Mouse (Mus musculus) heart, postnatal 0 days (tissue): ENCODE measurements around the gene Gon4l.

ENCODE experiments used
- CTCF ChIP-seq: IDR thresholded peaks from 2 replicates; pipeline ENCODE4 v1.5.1; 2016; ENCODE audit warnings: antibody characterized with exemption, control low read depth, low read depth
- EP300 ChIP-seq: IDR thresholded peaks from 2 replicates; pipeline ENCODE4 v1.6.1; 2016; ENCODE audit warnings: antibody characterized with exemption, low read depth

GRCm38 (mm10) chr3:88921411-88921810, 86.4 kb downstream of the Gon4l start:
- TF ChIP-seq CTCF = no peak
- peak; percentile 61; the same call in 1 of the 2 replicates for TF ChIP-seq EP300
